Mouse (Mus musculus) liver, embryonic 14.5 days (tissue): ENCODE data around the gene Plxna4. TPM values are rescaled to one million over a fixed set of nuclear protein-coding genes. Genes with fewer than 3 reads are reported as not detected.

Experiments
- ATAC-seq: fragments of 200-750 bp; cut with Nextera tagmentation; 2 replicates; pipeline ENCODE4 v1.8.0; 2017; ENCODE audit warnings: moderate number of reproducible peaks, mild to moderate bottlenecking, moderate library complexity; ENCODE audit not compliant: insufficient read depth
- DNase-seq, 3 experiments: peaks; one replicate each; pipeline ENCODE4 v3.0.0-alpha.2; 2012 to 2013; ENCODE audit warnings: low read depth in 3 of 3, low spot score in 3 of 3
- H3K27ac ChIP-seq: fragments of 300-500 bp; sonication (generic); 2 replicates; pipeline ENCODE4 v1.5.1; 2014; ENCODE audit warnings: moderate library complexity, mild to moderate bottlenecking, control low read depth, inconsistent platforms
- H3K27me3 ChIP-seq: fragments of 300-500 bp; sonication (generic); 2 replicates; pipeline ENCODE4 v1.6.1; 2014; ENCODE audit warnings: mild to moderate bottlenecking, low read length, moderate library complexity; ENCODE audit not compliant: control insufficient read depth, insufficient read depth
- H3K36me3 ChIP-seq: fragments of 300-500 bp; sonication (generic); replicated peaks from 2 replicates; pipeline ENCODE4 v1.6.1; 2014; ENCODE audit warnings: low read depth; ENCODE audit not compliant: control insufficient read depth, insufficient read depth
- H3K4me1 ChIP-seq, 2 experiments: fragments of 200-500 bp in 1 of 2; fragments of 300-500 bp in 1 of 2; sonication (generic) in 1 of 2; replicated peaks; 2 replicates each; pipeline ENCODE4 v1.6.1; 2012 to 2014; ENCODE audit warnings: antibody characterized with exemption in 1 of 2, inconsistent platforms in 1 of 2, low read length in 1 of 2; ENCODE audit not compliant: control insufficient read depth in 2 of 2, insufficient read depth in 2 of 2
- H3K4me2 ChIP-seq: fragments of 300-500 bp; sonication (generic); 2 replicates; pipeline ENCODE4 v1.6.1; 2014; ENCODE audit warnings: low read depth, mild to moderate bottlenecking, control low read depth, moderate library complexity
- H3K4me3 ChIP-seq, 2 experiments: fragments of 200-500 bp in 1 of 2; fragments of 300-500 bp in 1 of 2; sonication (generic) in 1 of 2; 2 replicates each; pipeline ENCODE4 v1.5.1; 2012 to 2014; ENCODE audit warnings: low read depth in 2 of 2, low read length in 2 of 2, mild to moderate bottlenecking in 2 of 2, control low read depth in 1 of 2, inconsistent platforms in 1 of 2, moderate library complexity in 1 of 2; ENCODE audit not compliant: insufficient read depth in 1 of 2
- H3K9ac ChIP-seq: fragments of 300-500 bp; sonication (generic); replicated peaks from 2 replicates; pipeline ENCODE4 v1.6.1; 2014; ENCODE audit warnings: mild to moderate bottlenecking, control low read depth, moderate library complexity
- H3K9me3 ChIP-seq: fragments of 300-500 bp; sonication (generic); 2 replicates; pipeline ENCODE4 v1.6.1; 2016; ENCODE audit warnings: low read length, mixed read lengths; ENCODE audit not compliant: control insufficient read depth
- CTCF ChIP-seq: IDR thresholded peaks from 2 replicates; pipeline ENCODE4 v1.5.1; 2016; ENCODE audit warnings: antibody characterized with exemption, low read depth, control low read depth
- EP300 ChIP-seq: IDR thresholded peaks from 2 replicates; pipeline ENCODE4 v1.6.1; 2016; ENCODE audit warnings: antibody characterized with exemption, low read depth
- WGBS: fragments of 180-500 bp; shearing (Covaris S2); extraction: QIAGEN DNeasy Blood & Tissue Kit; methylation state at CpG from one replicate; pipeline ENCODE4 v1.1.7; 2014; ENCODE audit not compliant: insufficient replicate concordance; 5-methylcytosine and 5-hydroxymethylcytosine counted together
- polyA plus RNA-seq, 2 experiments: library from polyadenylated mRNA; depleted of rRNA in 1 of 2; stranded (reverse) in 1 of 2; unstranded in 1 of 2; fragments of >200 nt; fragmentation: Nextera tagmentation in 1 of 2; extraction: Ambion mirVana in 1 of 2; gene quantifications; 2 replicates each; pipeline versions ENCODE4 v1.2.1 to v1.2.3; 2012 to 2014

The Plxna4 gene
- polyA plus RNA-seq, 2 experiments: 0.17 to 0.25 TPM

DNA sequence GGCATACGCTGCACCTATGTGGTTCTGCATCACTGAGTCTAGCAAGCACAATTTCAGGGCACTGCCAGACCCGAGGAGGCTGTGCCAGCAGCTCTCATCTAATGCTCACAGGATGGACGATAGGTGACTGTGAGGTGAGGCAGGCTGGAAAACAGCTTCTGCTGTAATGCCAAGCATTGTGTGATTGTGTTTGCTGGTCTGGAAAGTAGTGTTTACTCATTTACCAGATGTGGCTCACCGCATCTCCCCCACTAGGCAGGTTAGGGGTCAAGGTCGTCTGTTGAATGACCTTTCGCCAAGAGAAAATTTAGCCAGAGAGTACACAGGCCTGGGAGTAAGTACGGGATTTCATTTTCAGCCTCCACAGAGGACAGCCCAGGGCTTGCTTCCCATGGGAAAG, 377.9 kb downstream of the Plxna4 start:
- H3K4me2 ChIP-seq: no peak overlapping the region
- H3K27ac ChIP-seq: no peak overlapping the region
- H3K4me1 ChIP-seq: no peaks in the 10 kb centered on the region
- H3K9me3 ChIP-seq: no peaks in the 10 kb centered on the region
- 56% methylated on average over 7 of the region's 7 CpGs for WGBS
- H3K27me3 ChIP-seq: no peaks in the 10 kb centered on the region
- DNase-seq (peak in 1 of 3 experiments; percentile 4), ATAC-seq (no peak)
- TF ChIP-seq CTCF (no peak), EP300 (no peak)
- no peak overlapping the region for H3K9ac ChIP-seq
- H3K36me3 ChIP-seq: no peaks in the 10 kb centered on the region
- no peak overlapping the region for H3K4me3 ChIP-seq

GRCm38 (mm10) chr6:32208951-32209350, 379.0 kb downstream of the Plxna4 start:
- Histone ChIP-seq H3K9ac (no peak overlapping the region), H3K4me1 (no peaks in the 10 kb centered on the region), H3K4me2 (no peak overlapping the region), H3K27ac (no peak overlapping the region), H3K4me3 (no peak overlapping the region), H3K9me3 (no peaks in the 10 kb centered on the region), H3K27me3 (no peaks in the 10 kb centered on the region), H3K36me3 (no peaks in the 10 kb centered on the region)
- no peak for TF ChIP-seq EP300
- DNase-seq (no peak), ATAC-seq (no peak)
- WGBS: 63% methylated on average over 7 of the region's 7 CpGs

GRCm38 (mm10) chr6:32204253-32204652, 383.7 kb downstream of the Plxna4 start:
- H3K27me3 ChIP-seq: no peaks in the 10 kb centered on the region
- WGBS: 51% methylated on average over 4 of the region's 4 CpGs
- H3K27ac ChIP-seq: no peak overlapping the region
- no peaks in the 10 kb centered on the region for H3K36me3 ChIP-seq
- no peak overlapping the region for H3K9ac ChIP-seq
- no peak for DNase-seq
- no peak overlapping the region for H3K4me2 ChIP-seq
- no peak overlapping the region for H3K4me3 ChIP-seq
- H3K4me1 ChIP-seq: no peaks in the 10 kb centered on the region
- TF ChIP-seq CTCF: no peak
- ATAC-seq: no peak
- no peaks in the 10 kb centered on the region for H3K9me3 ChIP-seq

DNA sequence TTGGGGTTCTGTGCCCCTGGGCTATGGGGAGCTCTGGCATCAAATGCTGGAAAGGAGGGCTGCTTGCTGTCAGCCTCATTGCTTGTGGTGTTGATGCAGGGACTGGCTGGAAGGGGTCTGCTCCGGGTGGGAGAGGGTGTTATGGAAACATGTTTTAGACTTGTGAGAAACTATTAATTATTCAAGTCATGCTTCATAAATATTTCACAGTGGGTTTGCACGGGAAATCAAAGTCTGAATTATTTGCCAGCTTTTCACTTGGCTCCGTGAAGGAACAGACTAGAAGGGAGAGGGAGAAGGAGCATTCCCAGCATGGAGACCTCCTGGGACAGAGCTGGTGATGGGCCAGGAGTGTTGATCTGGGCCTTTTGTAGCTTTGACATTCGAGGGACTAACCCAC, 384.6 kb downstream of the Plxna4 start:
- Histone ChIP-seq H3K9me3 (no peaks in the 10 kb centered on the region), H3K27ac (no peak overlapping the region), H3K36me3 (no peaks in the 10 kb centered on the region), H3K4me2 (no peak overlapping the region), H3K9ac (no peak overlapping the region), H3K27me3 (no peaks in the 10 kb centered on the region), H3K4me3 (no peak overlapping the region), H3K4me1 (no peaks in the 10 kb centered on the region)
- TF ChIP-seq EP300: no peak
- no peak for TF ChIP-seq CTCF
- DNase-seq: no peak
- ATAC-seq: no peak
- 42% methylated on average over 4 of the region's 4 CpGs for WGBS

GRCm38 (mm10) chr6:32202664-32203192, 385.3 kb downstream of the Plxna4 start:
- no peak overlapping the region for H3K27ac ChIP-seq
- no peak for DNase-seq
- no peaks in the 10 kb centered on the region for H3K9me3 ChIP-seq
- H3K4me3 ChIP-seq: no peak overlapping the region
- no peaks in the 10 kb centered on the region for H3K36me3 ChIP-seq
- H3K4me1 ChIP-seq: no peaks in the 10 kb centered on the region
- H3K4me2 ChIP-seq: no peak overlapping the region
- ATAC-seq: no peak
- TF ChIP-seq CTCF (no peak), EP300 (no peak)
- 38% methylated on average over 1 of the region's 1 CpGs for WGBS
- no peaks in the 10 kb centered on the region for H3K27me3 ChIP-seq
- no peak overlapping the region for H3K9ac ChIP-seq
